Mouse (Mus musculus): Measurements from ENCODE around the gene Ugt1a9. TPM values are rescaled to one million over a fixed set of nuclear protein-coding genes. Genes with fewer than 3 reads are reported as not detected.
"Not testable (repeated sequence)": the region's sequence is repeated elsewhere in the genome, so short reads cannot be mapped to it uniquely, and the experiment has no call there.

Gene Ugt1a9
- polyA plus RNA-seq, 1 experiment from 2014 or later: not detected

GRCm38 (mm10) chr1:88218051-88218450 lies 147.5 kb downstream of the Ugt1a9 start:
- Histone ChIP-seq H3K4me1 (ENCODE audit: control insufficient read depth, insufficient read depth, low read length) (no peaks in the 10 kb centered on the region), H3K4me2 (ENCODE audit: low read length) (no peak overlapping the region), H3K9ac (ENCODE audit: low read depth, low read length) (no peak overlapping the region), H3K36me3 (ENCODE audit: control insufficient read depth, insufficient read depth, low read length) (no peaks in the 10 kb centered on the region), H3K9me3 (replicated peaks; ENCODE audit: control insufficient read depth, low read length, poor library complexity, severe bottlenecking) (peaks cover 47% of the 10 kb centered on the region), H3K27ac (ENCODE audit: low read length) (no peak overlapping the region), H3K4me3 (ENCODE audit: low read depth, low read length) (no peak overlapping the region), H3K27me3 (ENCODE audit: control insufficient read depth, insufficient read depth, low read depth, low read length) (no peaks in the 10 kb centered on the region)
- 72% methylated on average over 9 of the region's 9 CpGs for WGBS
- no peak for ATAC-seq

GRCm38 (mm10) chr1:88218591-88218990 lies 148.0 kb downstream of the Ugt1a9 start:
- WGBS: 49% methylated on average over 4 of the region's 4 CpGs
- Histone ChIP-seq H3K4me2 (ENCODE audit: low read length) (no peak overlapping the region), H3K4me3 (ENCODE audit: low read depth, low read length) (no peak overlapping the region), H3K9me3 (replicated peaks; ENCODE audit: control insufficient read depth, low read length, poor library complexity, severe bottlenecking) (peaks cover 42% of the 10 kb centered on the region), H3K27ac (ENCODE audit: low read length) (no peak overlapping the region), H3K36me3 (ENCODE audit: control insufficient read depth, insufficient read depth, low read length) (no peaks in the 10 kb centered on the region), H3K9ac (ENCODE audit: low read depth, low read length) (no peak overlapping the region), H3K27me3 (ENCODE audit: control insufficient read depth, insufficient read depth, low read depth, low read length) (no peaks in the 10 kb centered on the region), H3K4me1 (ENCODE audit: control insufficient read depth, insufficient read depth, low read length) (no peaks in the 10 kb centered on the region)
- no peak for ATAC-seq

- no peak for ATAC-seq
- H3K27me3 ChIP-seq (ENCODE audit: control insufficient read depth, insufficient read depth, low read depth, low read length): no peaks in the 10 kb centered on the region
- no peaks in the 10 kb centered on the region for H3K4me1 ChIP-seq (ENCODE audit: control insufficient read depth, insufficient read depth, low read length)
- no peak overlapping the region for H3K4me3 ChIP-seq (ENCODE audit: low read depth, low read length)
- WGBS: 15% methylated on average over 1 of the region's 1 CpGs
- peaks cover 37% of the 10 kb centered on the region for H3K9me3 ChIP-seq (replicated peaks; ENCODE audit: control insufficient read depth, low read length, poor library complexity, severe bottlenecking)
- H3K9ac ChIP-seq (ENCODE audit: low read depth, low read length): no peak overlapping the region
- H3K36me3 ChIP-seq (ENCODE audit: control insufficient read depth, insufficient read depth, low read length): no peaks in the 10 kb centered on the region
- H3K27ac ChIP-seq (ENCODE audit: low read length): no peak overlapping the region
- H3K4me2 ChIP-seq (ENCODE audit: low read length): no peak overlapping the region
Observed at GRCm38 (mm10) chr1:88219054-88219453, 148.5 kb downstream of the Ugt1a9 start.

- ATAC-seq: no peak
- Histone ChIP-seq H3K27ac (ENCODE audit: low read length) (no peak overlapping the region), H3K9me3 (replicated peaks; ENCODE audit: control insufficient read depth, low read length, poor library complexity, severe bottlenecking) (peaks cover 27% of the 10 kb centered on the region), H3K4me2 (ENCODE audit: low read length) (no peak overlapping the region), H3K36me3 (ENCODE audit: control insufficient read depth, insufficient read depth, low read length) (no peaks in the 10 kb centered on the region), H3K4me1 (ENCODE audit: control insufficient read depth, insufficient read depth, low read length) (no peaks in the 10 kb centered on the region), H3K4me3 (ENCODE audit: low read depth, low read length) (no peak overlapping the region), H3K27me3 (ENCODE audit: control insufficient read depth, insufficient read depth, low read depth, low read length) (no peaks in the 10 kb centered on the region), H3K9ac (ENCODE audit: low read depth, low read length) (no peak overlapping the region)
Observed at GRCm38 (mm10) chr1:88220336-88220735, 149.7 kb downstream of the Ugt1a9 start.

- Histone ChIP-seq H3K4me2 (ENCODE audit: low read length) (no peak overlapping the region), H3K9ac (ENCODE audit: low read depth, low read length) (no peak overlapping the region), H3K27ac (ENCODE audit: low read length) (no peak overlapping the region), H3K9me3 (replicated peaks; ENCODE audit: control insufficient read depth, low read length, poor library complexity, severe bottlenecking) (peaks cover 28% of the 10 kb centered on the region), H3K4me3 (ENCODE audit: low read depth, low read length) (no peak overlapping the region), H3K4me1 (ENCODE audit: control insufficient read depth, insufficient read depth, low read length) (no peaks in the 10 kb centered on the region), H3K27me3 (ENCODE audit: control insufficient read depth, insufficient read depth, low read depth, low read length) (no peaks in the 10 kb centered on the region), H3K36me3 (ENCODE audit: control insufficient read depth, insufficient read depth, low read length) (no peaks in the 10 kb centered on the region)
- no peak for ATAC-seq
- 50% methylated on average over 2 of the region's 2 CpGs for WGBS
Observed at GRCm38 (mm10) chr1:88222216-88222615, 151.6 kb downstream of the Ugt1a9 start.

GRCm38 (mm10) chr1:88223011-88223515 lies 152.5 kb downstream of the Ugt1a9 start:
- not testable (repeated sequence) for H3K4me3 ChIP-seq (ENCODE audit: low read depth, low read length); H3K27ac ChIP-seq (ENCODE audit: low read length); H3K36me3 ChIP-seq (ENCODE audit: control insufficient read depth, insufficient read depth, low read length); H3K4me1 ChIP-seq (ENCODE audit: control insufficient read depth, insufficient read depth, low read length); H3K27me3 ChIP-seq (ENCODE audit: control insufficient read depth, insufficient read depth, low read depth, low read length); H3K9ac ChIP-seq (ENCODE audit: low read depth, low read length); H3K4me2 ChIP-seq (ENCODE audit: low read length); ATAC-seq
- H3K9me3 ChIP-seq (replicated peaks; ENCODE audit: control insufficient read depth, low read length, poor library complexity, severe bottlenecking): peaks cover 32% of the 10 kb centered on the region

- no peaks in the 10 kb centered on the region for H3K4me1 ChIP-seq (ENCODE audit: control insufficient read depth, insufficient read depth, low read length)
- H3K9me3 ChIP-seq (replicated peaks; ENCODE audit: control insufficient read depth, low read length, poor library complexity, severe bottlenecking): peaks cover 37% of the 10 kb centered on the region
- no peak overlapping the region for H3K9ac ChIP-seq (ENCODE audit: low read depth, low read length)
- WGBS: 48% methylated on average over 1 of the region's 1 CpGs
- no peak overlapping the region for H3K4me2 ChIP-seq (ENCODE audit: low read length)
- H3K4me3 ChIP-seq (ENCODE audit: low read depth, low read length): no peak overlapping the region
- H3K27ac ChIP-seq (ENCODE audit: low read length): no peak overlapping the region
- H3K27me3 ChIP-seq (ENCODE audit: control insufficient read depth, insufficient read depth, low read depth, low read length): no peaks in the 10 kb centered on the region
- no peak for ATAC-seq
- no peaks in the 10 kb centered on the region for H3K36me3 ChIP-seq (ENCODE audit: control insufficient read depth, insufficient read depth, low read length)
Observed at GRCm38 (mm10) chr1:88223591-88223990, 153.0 kb downstream of the Ugt1a9 start.

- no peak for ATAC-seq
- peaks cover 43% of the 10 kb centered on the region for H3K9me3 ChIP-seq (replicated peaks; ENCODE audit: control insufficient read depth, low read length, poor library complexity, severe bottlenecking)
- no peak overlapping the region for H3K4me3 ChIP-seq (ENCODE audit: low read depth, low read length)
- H3K27me3 ChIP-seq (ENCODE audit: control insufficient read depth, insufficient read depth, low read depth, low read length): no peaks in the 10 kb centered on the region
- no peak overlapping the region for H3K9ac ChIP-seq (ENCODE audit: low read depth, low read length)
- 71% methylated on average over 2 of the region's 2 CpGs for WGBS
- H3K4me2 ChIP-seq (ENCODE audit: low read length): no peak overlapping the region
- H3K4me1 ChIP-seq (ENCODE audit: control insufficient read depth, insufficient read depth, low read length): no peaks in the 10 kb centered on the region
- no peaks in the 10 kb centered on the region for H3K36me3 ChIP-seq (ENCODE audit: control insufficient read depth, insufficient read depth, low read length)
- H3K27ac ChIP-seq (ENCODE audit: low read length): no peak overlapping the region
Observed at GRCm38 (mm10) chr1:88224029-88224776, 153.6 kb downstream of the Ugt1a9 start.

GRCm38 (mm10) chr1:88225301-88225700 lies 154.7 kb downstream of the Ugt1a9 start:
- H3K4me3 ChIP-seq (ENCODE audit: low read depth, low read length); H3K36me3 ChIP-seq (ENCODE audit: control insufficient read depth, insufficient read depth, low read length); H3K27ac ChIP-seq (ENCODE audit: low read length); ATAC-seq; H3K9ac ChIP-seq (ENCODE audit: low read depth, low read length); H3K4me1 ChIP-seq (ENCODE audit: control insufficient read depth, insufficient read depth, low read length); H3K27me3 ChIP-seq (ENCODE audit: control insufficient read depth, insufficient read depth, low read depth, low read length); H3K4me2 ChIP-seq (ENCODE audit: low read length): not testable (repeated sequence)
- peaks cover 54% of the 10 kb centered on the region for H3K9me3 ChIP-seq (replicated peaks; ENCODE audit: control insufficient read depth, low read length, poor library complexity, severe bottlenecking)
- WGBS: 37% methylated on average over 2 of the region's 2 CpGs

Data from midbrain, embryonic 16.5 days (tissue).